Mouse (Mus musculus): ENCODE data around the gene Prkg1. TPM values are rescaled to one million over a fixed set of nuclear protein-coding genes. Genes with fewer than 3 reads are reported as not detected.

Prkg1 gene
- polyA plus RNA-seq, 1 experiment from 2014 or later = 9.1 TPM

GRCm38 (mm10) chr19:31097857-31098256 lies 667.0 kb downstream of the Prkg1 start:
- no peaks in the 10 kb centered on the region for H3K4me1 ChIP-seq (replicated peaks)
- no peak overlapping the region for H3K9ac ChIP-seq
- H3K4me3 ChIP-seq (replicated peaks) = no peak overlapping the region
- H3K27ac ChIP-seq = no peak overlapping the region
- WGBS = 76% methylated on average over 3 of the region's 3 CpGs
- ATAC-seq = no peak
- H3K9me3 ChIP-seq = no peaks in the 10 kb centered on the region
- H3K36me3 ChIP-seq = no peaks in the 10 kb centered on the region
- no peak overlapping the region for H3K4me2 ChIP-seq (replicated peaks)
- H3K27me3 ChIP-seq (replicated peaks) = no peaks in the 10 kb centered on the region

DNA sequence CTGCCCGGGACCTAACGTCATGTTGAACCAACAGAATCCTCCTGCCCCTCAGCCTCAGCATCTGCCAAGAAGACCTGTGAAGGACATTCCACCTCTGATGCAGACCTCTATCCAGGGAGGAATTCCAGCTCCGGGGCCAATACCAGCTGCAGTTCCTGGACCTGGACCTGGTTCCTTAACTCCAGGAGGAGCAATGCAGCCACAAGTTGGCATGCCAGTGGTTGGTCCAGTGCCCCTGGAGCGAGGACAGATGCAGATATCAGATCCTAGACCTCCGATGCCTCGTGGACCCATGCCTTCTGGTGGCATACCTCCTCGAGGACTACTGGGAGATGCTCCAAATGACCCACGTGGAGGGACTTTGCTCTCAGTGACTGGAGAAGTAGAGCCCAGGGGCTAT lies 681.1 kb downstream of the Prkg1 start:
- H3K27ac ChIP-seq = no peak overlapping the region
- no peaks in the 10 kb centered on the region for H3K9me3 ChIP-seq
- H3K36me3 ChIP-seq = peaks cover 18% of the 10 kb centered on the region
- peak overlapping the region; percentile 58 for H3K4me3 ChIP-seq (replicated peaks)
- H3K9ac ChIP-seq = no peak overlapping the region
- peak overlapping the region; percentile 78 for H3K4me2 ChIP-seq (replicated peaks)
- no peak for ATAC-seq
- WGBS = 95% methylated on average over 8 of the region's 8 CpGs
- H3K4me1 ChIP-seq (replicated peaks) = peaks cover 12% of the 10 kb centered on the region; the same call in 1 of the 2 replicates
- no peaks in the 10 kb centered on the region for H3K27me3 ChIP-seq (replicated peaks)

DNA sequence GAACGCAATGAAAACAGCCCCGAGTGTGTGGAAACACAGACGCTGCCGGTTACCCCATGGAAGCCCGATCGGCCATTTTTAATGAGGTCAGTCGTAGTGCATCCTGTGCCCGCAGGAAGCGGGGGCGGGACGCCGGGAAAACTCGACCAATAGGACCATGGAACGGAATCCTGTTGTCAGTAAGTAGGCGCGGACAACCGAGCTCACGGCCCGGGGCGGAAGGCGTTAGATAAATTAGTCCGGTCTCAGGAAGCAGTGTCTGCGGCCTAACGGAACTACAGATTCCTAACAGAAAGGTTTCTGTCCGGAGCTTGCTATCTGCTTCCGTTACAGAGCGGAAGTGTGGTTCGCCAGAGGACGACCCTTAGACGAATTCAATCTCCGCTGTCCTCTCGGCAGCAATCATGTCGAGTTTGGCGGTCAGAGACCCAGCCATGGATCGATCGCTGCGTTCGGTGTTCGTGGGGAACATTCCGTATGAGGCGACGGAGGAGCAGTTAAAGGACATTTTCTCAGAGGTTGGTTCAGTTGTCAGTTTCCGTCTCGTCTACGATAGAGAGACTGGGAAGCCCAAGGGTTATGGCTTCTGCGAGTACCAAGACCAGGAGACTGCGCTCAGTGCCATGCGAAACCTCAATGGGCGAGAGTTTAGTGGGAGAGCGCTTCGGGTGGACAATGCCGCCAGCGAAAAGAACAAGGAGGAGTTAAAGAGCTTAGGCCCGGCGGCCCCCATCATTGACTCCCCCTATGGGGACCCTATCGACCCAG lies 682.0 kb downstream of the Prkg1 start, which contains the start of gene Cstf2t:
Cstf2t (plus strand) TSS at position 176 of the 768 bp plus-strand sequence.
- Histone ChIP-seq H3K9ac (peak within 1 kb of the TSS; percentile 62), H3K4me2 (replicated peaks) (peak within 1 kb of the TSS; percentile 78), H3K9me3 (no peaks in the 10 kb centered on the region), H3K4me3 (replicated peaks) (peak within 1 kb of the TSS; percentile 58), H3K4me1 (replicated peaks) (peaks cover 12% of the 10 kb centered on the region; the same call in 1 of the 2 replicates), H3K36me3 (peaks cover 18% of the 10 kb centered on the region), H3K27me3 (replicated peaks) (no peaks in the 10 kb centered on the region), H3K27ac (peak within 1 kb of the TSS; percentile 73)
- ATAC-seq = peak; percentile 100
- 2% methylated on average over 56 of the region's 56 CpGs for WGBS

DNA sequence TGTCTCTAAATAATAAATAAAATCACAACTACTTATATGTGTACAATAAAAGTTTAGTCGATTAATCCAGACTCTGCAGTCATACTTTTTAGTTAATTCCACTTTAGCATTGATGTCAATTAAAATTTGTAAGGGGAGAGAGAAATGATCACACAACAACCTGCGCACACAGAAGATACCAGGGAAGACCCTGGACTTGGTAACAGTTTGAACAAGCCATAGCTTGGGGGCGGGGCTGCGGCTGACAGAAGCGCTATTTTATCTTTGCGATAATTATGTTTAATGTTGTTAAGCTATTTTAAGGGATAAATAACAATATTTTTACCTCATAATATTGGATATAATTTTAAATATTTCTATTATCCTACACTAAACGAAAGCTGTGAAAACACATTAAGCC lies 682.6 kb downstream of the Prkg1 start:
- Histone ChIP-seq H3K9me3 (no peaks in the 10 kb centered on the region), H3K27me3 (replicated peaks) (no peaks in the 10 kb centered on the region), H3K36me3 (peaks cover 18% of the 10 kb centered on the region), H3K4me1 (replicated peaks) (peaks cover 12% of the 10 kb centered on the region; the same call in 1 of the 2 replicates), H3K4me3 (replicated peaks) (peak overlapping the region; percentile 58), H3K4me2 (replicated peaks) (peak overlapping the region; percentile 78), H3K27ac (no peak overlapping the region), H3K9ac (peak overlapping the region; percentile 10; the same call in 1 of the 2 replicates)
- peak; percentile 47; the same call in 1 of the 2 replicates for ATAC-seq
- 17% methylated on average over 7 of the region's 7 CpGs for WGBS

GRCm38 (mm10) chr19:31078241-31078640 lies 686.6 kb downstream of the Prkg1 start:
- 74% methylated on average over 3 of the region's 3 CpGs for WGBS
- H3K4me1 ChIP-seq (replicated peaks) = 0 out of 2 replicates have a peak, but pooled peaks cover 3% of the 10 kb centered on the region
- H3K9me3 ChIP-seq = no peaks in the 10 kb centered on the region
- no peak overlapping the region for H3K4me3 ChIP-seq (replicated peaks)
- H3K27me3 ChIP-seq (replicated peaks) = no peaks in the 10 kb centered on the region
- H3K4me2 ChIP-seq (replicated peaks) = no peak overlapping the region
- ATAC-seq = no peak
- no peak overlapping the region for H3K9ac ChIP-seq
- no peak overlapping the region for H3K27ac ChIP-seq
- no peaks in the 10 kb centered on the region for H3K36me3 ChIP-seq

DNA sequence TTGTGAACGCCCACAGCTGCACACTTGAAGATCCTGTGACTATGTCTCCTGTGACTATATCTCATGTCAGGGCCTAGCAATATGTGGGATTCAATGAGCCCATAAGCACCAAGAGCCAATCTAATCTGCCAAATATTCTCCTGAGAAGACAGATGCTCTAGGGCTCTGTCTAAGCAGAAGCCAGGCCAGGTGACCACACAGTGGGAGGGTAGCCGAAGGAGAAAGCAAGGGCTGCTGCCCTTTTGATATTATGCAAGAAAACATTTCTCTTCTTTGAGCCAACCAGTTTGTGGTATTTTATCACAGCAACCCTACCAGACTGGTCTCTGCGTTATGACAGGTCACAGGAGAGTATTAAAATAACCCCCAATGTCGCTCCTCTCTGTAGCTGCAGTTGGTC lies 688.7 kb downstream of the Prkg1 start:
- no peak for ATAC-seq
- no peak overlapping the region for H3K4me2 ChIP-seq (replicated peaks)
- H3K4me3 ChIP-seq (replicated peaks) = no peak overlapping the region
- no peaks in the 10 kb centered on the region for H3K36me3 ChIP-seq
- 0 out of 2 replicates have a peak, but pooled peaks cover 3% of the 10 kb centered on the region for H3K4me1 ChIP-seq (replicated peaks)
- H3K9me3 ChIP-seq = no peaks in the 10 kb centered on the region
- H3K27ac ChIP-seq = no peak overlapping the region
- 91% methylated on average over 4 of the region's 4 CpGs for WGBS
- no peaks in the 10 kb centered on the region for H3K27me3 ChIP-seq (replicated peaks)
- no peak overlapping the region for H3K9ac ChIP-seq

GRCm38 (mm10) chr19:31074717-31075063 lies 690.1 kb downstream of the Prkg1 start:
- whole genome bisulfite sequencing = 12% methylated on average over 3 of the region's 3 CpGs
- peak overlapping the region; percentile 47 for H3K4me2 ChIP-seq (replicated peaks)
- no peak overlapping the region for H3K9ac ChIP-seq
- H3K36me3 ChIP-seq = no peaks in the 10 kb centered on the region
- 0 out of 2 replicates have a peak, but pooled peaks cover 3% of the 10 kb centered on the region for H3K4me1 ChIP-seq (replicated peaks)
- no peak for ATAC-seq
- H3K27ac ChIP-seq = no peak overlapping the region
- no peaks in the 10 kb centered on the region for H3K27me3 ChIP-seq (replicated peaks)
- H3K9me3 ChIP-seq = no peaks in the 10 kb centered on the region
- H3K4me3 ChIP-seq (replicated peaks) = 0 out of 2 replicates have a peak overlapping the region, but pooled peaks have one; percentile 4

GRCm38 (mm10) chr19:31073959-31074716 lies 690.7 kb downstream of the Prkg1 start:
- ATAC-seq = no peak
- no peaks in the 10 kb centered on the region for H3K36me3 ChIP-seq
- H3K4me3 ChIP-seq (replicated peaks) = 0 out of 2 replicates have a peak overlapping the region, but pooled peaks have one; percentile 4

GRCm38 (mm10) chr19:31065206-31065781 lies 699.5 kb downstream of the Prkg1 start:
- H3K36me3 ChIP-seq = no peaks in the 10 kb centered on the region
- no peak for ATAC-seq
- H3K4me3 ChIP-seq (replicated peaks) = no peak overlapping the region
- 70% methylated on average over 11 of the region's 11 CpGs for WGBS
- H3K4me2 ChIP-seq (replicated peaks) = no peak overlapping the region
- no peak overlapping the region for H3K27ac ChIP-seq
- H3K9me3 ChIP-seq = no peaks in the 10 kb centered on the region
- H3K4me1 ChIP-seq (replicated peaks) = no peaks in the 10 kb centered on the region
- H3K9ac ChIP-seq = no peak overlapping the region
- no peaks in the 10 kb centered on the region for H3K27me3 ChIP-seq (replicated peaks)

More at GRCm38 (mm10) chr19:31073959-31074716, 690.7 kb downstream of the Prkg1 start:
- 53% methylated on average over 24 of the region's 24 CpGs for whole genome bisulfite sequencing
- Histone ChIP-seq H3K9ac (no peak overlapping the region), H3K4me2 (replicated peaks) (peak overlapping the region; percentile 47), H3K9me3 (no peaks in the 10 kb centered on the region), H3K27me3 (replicated peaks) (no peaks in the 10 kb centered on the region), H3K4me1 (replicated peaks) (0 out of 2 replicates have a peak, but pooled peaks cover 3% of the 10 kb centered on the region), H3K27ac (no peak overlapping the region)

- Histone ChIP-seq H3K9ac (no peak overlapping the region), H3K36me3 (no peaks in the 10 kb centered on the region), H3K4me3 (replicated peaks) (no peak overlapping the region), H3K27ac (no peak overlapping the region), H3K27me3 (replicated peaks) (no peaks in the 10 kb centered on the region), H3K9me3 (no peaks in the 10 kb centered on the region), H3K4me2 (replicated peaks) (no peak overlapping the region), H3K4me1 (replicated peaks) (no peaks in the 10 kb centered on the region)
- WGBS = 88% methylated on average over 1 of the region's 1 CpGs
- ATAC-seq = no peak
Observed at GRCm38 (mm10) chr19:31064740-31065139, 700.1 kb downstream of the Prkg1 start.

DNA sequence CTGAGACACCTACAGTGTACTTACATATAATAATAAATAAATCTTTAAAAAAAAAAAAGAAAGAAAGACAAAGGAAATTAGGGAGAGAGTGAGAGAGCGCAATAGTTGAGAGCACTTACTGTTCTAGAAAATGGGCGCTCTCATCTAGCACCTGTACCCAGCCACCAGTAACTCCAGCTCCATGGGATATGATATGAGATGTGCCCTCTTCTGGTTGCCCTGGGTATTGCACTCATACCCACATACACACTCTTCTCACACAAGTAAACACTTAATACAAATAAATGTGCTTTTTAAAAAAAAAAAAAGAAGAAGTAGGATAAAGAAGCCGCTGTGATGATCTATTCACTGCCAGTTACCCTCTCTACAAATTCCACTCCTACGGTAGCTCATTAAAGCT lies 718.2 kb downstream of the Prkg1 start:
- no peak overlapping the region for H3K27ac ChIP-seq
- H3K4me1 ChIP-seq (replicated peaks) = no peaks in the 10 kb centered on the region
- no peaks in the 10 kb centered on the region for H3K27me3 ChIP-seq (replicated peaks)
- no peak overlapping the region for H3K9ac ChIP-seq
- no peak overlapping the region for H3K4me2 ChIP-seq (replicated peaks)
- 95% methylated on average over 4 of the region's 4 CpGs for WGBS
- no peak overlapping the region for H3K4me3 ChIP-seq (replicated peaks)
- H3K36me3 ChIP-seq = no peaks in the 10 kb centered on the region
- H3K9me3 ChIP-seq = no peaks in the 10 kb centered on the region
- no peak for ATAC-seq

Measured in intestine, embryonic 15.5 days (tissue).